Mouse (Mus musculus) R1 (cell line): ENCODE measurements around the gene Syne2.
A peak's percentile ranks its signal among the peaks of the same experiment; 100 is the strongest.

Experiments used
- DNase-seq: peaks from one replicate; pipeline ENCODE4 v3.0.0-alpha.2; 2018; ENCODE audit warnings: low read depth, low spot score

Syne2 gene

DNA sequence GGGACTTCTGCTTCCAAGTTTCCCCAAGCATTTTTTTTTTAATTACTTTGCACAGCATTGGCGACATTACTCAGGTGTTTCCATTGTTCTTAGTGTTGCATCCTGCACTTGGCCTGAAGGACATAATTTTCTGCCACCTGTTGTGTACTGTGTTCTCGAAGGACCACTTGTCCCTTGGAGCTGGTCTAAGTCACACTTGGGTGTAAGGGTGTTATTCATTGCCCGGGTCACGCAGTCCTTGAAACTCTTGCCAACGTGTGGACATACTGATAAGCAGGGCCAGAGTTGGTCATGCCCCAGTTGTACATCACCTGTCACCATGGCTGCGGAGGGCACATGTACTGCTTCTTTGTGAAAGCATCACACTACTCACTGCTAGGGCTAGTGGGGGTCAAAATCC lies 228.6 kb downstream of the Syne2 start:
- DNase-seq = no peak

DNA sequence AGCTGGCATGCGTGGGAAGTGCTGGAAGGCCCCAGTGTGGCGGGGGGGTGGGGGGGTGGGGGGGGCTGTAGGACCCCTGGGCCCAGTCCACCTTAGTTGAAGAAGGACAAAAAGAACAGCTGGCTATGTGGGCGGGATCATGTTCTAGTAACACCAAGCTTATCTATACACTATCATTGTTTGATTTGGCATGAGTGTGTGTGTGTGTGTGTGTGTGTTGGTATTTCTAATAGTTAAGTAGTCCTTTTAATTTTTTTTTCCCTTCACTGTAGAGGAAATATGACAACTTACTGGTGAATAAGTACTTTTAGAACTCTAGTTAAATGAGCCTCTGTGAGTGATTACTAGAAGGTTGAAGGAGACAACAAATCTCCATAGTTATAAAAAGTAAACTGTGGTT lies 230.0 kb downstream of the Syne2 start:
- DNase-seq = no peak

DNA sequence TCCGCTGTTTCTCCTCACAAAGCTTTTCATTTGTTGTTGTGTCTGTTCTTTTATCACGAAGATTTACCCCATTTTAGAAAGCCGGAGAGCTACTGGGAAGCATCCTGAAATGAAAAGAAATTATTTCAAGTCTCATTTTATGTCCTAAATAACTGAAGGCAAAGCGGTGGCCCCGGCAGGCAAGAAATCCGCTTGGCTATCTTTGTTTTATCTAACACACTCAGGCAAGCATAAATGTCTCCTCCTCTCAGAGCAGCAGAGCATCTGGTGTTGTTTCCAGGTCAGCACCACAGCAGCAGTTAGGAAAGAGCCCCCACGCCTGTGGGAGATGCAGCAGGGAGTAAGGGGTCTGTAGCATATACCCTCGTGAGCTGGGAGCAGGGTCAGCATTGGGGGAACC lies 230.7 kb downstream of the Syne2 start:
- DNase-seq = peak; percentile 22

DNA sequence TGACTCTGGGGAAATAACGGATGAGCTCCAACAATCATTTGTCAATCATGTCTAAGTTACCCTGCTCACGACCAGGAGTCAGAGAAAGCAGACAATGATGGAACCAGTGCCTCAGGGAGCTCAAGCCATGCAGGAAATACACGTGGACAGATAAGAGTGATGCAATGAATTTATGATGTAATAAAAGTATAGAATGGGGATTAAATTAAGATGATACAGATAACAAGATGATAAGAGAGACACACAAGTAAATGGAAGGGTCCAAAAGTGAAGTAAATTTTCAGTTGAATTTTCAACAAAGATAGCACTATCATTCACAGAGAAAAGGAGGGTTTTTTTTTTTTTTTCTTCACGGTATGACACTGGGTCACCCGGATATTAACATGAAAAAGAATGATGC lies 231.4 kb downstream of the Syne2 start:
- no peak for DNase-seq

DNA sequence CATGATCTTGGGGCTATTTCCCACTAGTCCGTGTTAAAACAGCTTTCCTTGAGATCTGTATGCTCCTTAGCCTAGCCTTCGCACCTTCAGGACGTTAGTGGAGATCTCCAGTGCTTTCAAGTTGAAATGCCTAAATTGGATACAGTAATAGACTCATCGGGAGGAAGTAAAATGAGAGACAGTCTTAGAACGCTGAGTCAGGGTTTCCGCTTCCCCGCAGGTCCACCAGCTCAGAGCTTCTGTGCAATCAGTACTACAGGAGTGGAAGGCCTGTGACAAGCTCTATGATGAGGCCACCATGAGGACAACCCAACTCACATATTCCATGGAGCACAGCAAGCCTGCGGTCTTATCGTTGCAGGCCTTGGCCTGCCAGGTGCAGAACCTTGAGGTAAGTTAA lies 233.9 kb downstream of the Syne2 start:
- DNase-seq = no peak

DNA sequence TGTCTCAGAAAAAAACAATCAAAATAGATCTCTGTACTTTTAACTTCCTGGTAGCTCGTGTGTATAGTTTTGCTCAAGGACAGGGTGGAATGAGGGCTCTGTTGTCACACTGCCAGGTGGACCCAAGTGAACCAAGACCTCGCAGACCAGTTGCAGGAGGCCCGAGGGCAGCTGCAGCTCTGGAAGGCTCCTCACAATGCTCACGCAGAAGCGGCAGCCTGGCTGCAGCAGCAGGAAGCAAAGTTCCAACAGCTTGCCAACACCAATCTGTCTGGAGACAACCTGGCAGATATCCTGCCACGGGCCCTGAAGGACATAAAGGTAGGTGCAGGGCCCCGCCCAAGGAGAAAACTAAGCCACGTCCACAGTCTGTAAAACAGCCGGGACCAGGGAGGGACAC lies 236.7 kb downstream of the Syne2 start:
- DNase-seq = no peak

DNA sequence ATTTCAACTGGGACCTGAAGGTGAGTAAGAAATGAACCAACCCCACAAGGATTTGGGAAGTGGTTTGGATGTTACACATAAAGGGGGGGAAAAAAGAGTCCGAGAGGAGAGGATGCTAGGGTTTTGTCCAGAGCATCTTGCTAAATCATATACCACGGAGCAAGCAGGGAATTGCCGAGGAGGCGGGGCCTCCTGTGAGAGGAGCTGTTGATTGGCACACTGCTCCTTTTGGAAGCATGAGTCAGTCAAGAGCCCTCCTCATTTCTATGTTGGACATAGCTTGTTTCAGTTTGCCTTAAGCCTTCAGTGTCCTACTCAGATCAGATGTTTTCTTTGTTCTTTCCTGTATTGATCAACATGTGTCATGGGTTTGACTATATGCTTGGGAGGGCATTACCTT lies 245.1 kb downstream of the Syne2 start:
- no peak for DNase-seq

DNA sequence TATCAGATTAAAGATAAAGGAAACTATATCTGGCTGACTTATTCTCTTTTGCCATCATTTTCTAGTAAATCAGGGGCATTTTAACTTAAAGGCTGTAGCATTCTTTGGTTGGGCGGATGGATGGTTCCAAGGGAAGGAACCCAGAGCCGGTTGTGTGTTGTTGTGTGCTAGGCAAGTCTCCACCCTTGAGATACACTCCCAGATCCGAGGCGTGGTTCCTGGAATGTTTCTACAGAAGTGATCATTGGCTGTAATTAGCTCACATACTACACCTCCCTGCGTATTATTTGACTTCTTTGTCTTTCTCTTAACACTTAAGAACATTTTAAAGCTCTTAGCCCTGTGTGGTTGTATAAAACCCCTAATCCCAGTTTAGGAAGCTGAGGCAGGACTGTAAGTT lies 252.5 kb downstream of the Syne2 start:
- DNase-seq = peak; percentile 70

DNA sequence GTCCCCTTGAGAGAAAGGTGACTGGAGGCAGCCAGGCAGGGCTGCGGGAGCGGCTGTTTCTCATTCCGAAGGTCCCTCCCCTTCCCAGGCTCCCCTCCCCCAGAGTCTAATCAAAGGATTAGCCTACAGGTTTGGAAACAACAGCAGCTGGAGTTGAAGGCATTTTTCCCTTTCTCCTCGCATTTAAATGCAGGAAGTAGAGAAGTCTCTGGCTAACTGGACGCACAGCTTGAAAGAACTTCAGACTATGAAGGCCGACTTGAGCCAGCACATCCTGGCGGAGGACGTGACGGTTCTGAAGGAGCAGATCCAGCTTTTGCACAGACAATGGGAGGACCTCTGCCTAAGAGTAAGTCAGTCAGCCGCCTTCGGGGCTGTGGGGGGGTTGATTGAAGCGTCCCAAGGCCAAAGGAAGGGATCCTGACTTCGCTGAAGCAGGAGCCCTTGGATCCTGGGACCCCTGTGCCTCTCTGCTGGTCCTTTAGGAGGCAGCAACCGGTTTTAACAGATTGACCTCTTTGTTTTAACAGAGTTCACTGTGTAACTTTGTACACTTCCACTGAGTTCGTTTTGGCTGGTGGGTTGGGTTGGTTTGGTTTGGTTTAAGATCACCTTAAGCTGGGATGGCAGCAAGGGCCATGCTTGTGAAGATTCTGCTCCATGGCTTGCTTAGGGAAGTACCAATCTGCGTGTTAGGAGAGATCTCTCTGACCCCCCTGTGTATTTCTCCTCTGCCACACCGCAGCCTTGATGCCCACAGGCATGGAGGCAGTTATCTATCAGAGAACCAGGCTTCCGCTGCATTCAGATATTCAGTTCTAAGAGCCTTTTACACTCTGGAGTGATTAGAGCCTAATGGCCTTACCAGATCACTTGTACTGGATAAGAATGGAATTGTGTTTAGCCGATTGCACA lies 254.3 kb downstream of the Syne2 start:
- DNase-seq = peak; percentile 98

DNA sequence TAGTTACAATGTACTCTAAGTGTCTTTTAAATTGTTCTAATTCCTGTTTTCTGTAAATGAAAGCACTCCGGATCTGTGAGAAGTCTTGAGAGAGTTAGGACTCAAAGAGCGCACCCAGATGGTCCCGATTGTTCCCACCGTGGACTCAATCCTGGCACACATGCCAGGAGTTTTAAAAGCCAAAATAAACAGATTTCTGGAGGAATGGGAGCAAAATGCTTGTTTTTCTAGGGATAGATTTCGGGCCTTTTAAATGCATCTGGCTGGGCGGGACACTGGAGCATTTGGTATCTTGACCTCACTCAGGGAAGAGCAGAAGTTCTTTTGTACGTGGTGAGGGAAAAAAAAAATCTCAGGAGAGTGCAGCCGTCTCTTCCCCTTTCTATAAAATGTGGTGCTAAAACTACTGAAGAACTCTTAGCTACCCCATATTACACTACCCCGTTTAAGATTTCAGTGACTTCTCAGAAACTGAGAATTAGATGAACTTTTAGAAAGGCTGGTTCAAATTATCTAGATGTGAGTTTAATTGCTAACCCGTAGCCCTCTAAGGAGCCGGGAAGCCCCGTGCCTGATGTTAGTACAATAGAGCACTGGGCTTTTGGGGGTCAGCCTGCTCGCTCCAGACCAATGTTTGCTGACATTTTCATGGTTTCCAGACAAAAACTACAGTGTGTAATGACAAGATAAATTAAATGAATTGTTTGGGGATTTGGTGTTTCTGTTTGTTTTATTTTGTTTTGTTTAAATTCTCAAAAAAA lies 255.3 kb downstream of the Syne2 start:
- peak; percentile 23 for DNase-seq

DNA sequence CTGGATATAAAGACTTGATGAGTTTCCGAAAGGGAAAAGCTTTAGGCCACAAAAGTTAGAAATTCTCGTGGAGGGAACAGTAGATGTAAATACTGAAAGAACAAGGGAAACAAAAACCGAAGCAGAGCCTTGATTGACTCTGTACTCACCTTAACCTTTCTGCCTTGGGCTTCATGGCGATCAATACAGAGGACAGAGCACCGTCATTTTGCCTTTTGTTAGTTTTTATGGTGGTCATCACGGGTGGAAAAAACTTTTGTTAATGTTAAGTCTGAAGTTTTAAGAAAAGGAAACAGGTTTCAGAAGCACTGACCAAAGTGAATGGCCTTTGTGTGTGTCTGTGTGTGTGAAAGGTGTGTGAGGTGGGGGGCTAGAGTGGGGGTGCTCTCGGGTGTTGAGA lies 256.0 kb downstream of the Syne2 start:
- DNase-seq = no peak

DNA sequence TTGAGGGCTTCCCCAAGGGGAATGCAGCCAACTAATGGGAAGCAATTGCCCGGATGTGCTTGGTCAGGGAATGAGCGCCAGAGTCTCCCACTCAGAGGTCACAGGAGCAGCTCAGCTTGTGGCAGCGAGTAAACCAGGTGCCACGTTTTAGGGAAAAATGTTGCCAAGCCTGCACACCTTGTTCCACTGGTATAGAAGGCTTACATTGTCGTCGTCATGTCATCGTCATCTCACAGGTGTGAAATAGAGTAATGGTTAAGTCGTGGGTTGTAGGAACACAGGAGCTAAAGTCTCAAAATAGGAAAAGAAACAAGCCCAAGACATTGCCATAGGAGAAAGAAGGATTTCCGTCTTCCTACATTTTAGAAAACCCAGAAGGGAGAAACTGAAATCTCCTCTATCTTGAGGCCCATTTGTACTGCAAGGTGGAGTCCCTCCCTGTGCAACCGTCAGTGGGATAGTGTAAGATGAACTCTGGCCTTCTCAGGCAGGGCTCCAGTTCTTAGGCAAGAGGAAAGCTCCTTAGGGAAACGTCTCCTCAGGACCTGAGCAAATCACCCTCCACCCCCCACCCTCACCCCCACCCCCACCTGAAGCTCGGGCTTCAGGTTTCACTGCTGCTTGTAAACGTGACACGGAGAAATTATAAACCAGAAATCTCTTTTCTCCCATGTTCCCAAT lies 263.1 kb downstream of the Syne2 start:
- DNase-seq = no peak

DNA sequence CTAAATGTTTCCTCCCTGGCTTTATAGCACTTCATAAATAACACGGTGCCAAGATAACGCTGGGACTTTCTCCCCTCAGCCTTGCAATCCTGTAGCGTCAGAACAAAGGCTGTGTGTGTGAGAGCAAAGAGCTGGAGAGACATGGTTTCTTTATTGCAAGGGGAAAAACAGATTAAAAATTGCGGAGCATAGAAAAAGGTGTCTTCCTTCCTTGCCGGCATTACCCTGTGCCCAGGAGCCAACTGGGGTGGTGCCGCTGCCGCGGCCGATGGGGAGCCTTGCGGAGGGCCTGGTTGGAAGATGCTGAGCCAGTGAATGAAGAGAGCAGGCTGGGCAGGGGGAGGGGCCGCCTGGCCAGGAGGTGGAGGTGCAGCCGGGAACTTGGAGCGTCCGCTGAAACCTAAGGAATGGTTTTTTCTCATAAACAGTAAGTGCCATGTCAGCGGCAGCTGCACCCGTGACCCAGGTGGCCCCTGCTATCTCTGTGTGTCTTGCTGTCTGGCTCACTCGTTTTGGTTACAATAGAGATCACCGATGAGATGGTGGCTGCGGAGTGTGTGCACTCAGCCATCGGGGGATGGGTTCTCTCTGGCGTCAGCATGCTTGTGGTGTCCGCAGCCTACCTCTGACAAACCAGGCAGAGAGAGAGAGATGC lies 263.8 kb downstream of the Syne2 start:
- DNase-seq = peak; percentile 46

DNA sequence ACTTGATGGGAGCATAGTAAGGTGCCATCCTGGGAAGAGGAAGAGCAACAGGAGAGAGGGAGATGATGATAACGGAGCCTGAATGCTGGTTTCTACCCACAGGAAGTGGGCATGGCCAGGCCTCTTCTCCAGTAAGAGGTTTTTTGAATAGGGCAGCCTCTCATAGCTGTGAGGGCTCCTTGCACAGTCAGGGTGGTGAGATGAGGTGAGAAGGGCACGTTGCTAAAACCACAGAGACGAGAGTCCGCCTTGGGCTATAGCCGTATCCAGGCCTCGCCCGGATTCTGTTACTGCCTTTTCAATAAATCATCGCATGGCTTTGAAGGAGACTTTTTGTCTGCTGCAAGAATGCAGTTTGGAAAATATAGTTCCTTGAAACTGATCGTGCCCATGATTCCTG lies 267.1 kb downstream of the Syne2 start:
- DNase-seq = no peak

DNA sequence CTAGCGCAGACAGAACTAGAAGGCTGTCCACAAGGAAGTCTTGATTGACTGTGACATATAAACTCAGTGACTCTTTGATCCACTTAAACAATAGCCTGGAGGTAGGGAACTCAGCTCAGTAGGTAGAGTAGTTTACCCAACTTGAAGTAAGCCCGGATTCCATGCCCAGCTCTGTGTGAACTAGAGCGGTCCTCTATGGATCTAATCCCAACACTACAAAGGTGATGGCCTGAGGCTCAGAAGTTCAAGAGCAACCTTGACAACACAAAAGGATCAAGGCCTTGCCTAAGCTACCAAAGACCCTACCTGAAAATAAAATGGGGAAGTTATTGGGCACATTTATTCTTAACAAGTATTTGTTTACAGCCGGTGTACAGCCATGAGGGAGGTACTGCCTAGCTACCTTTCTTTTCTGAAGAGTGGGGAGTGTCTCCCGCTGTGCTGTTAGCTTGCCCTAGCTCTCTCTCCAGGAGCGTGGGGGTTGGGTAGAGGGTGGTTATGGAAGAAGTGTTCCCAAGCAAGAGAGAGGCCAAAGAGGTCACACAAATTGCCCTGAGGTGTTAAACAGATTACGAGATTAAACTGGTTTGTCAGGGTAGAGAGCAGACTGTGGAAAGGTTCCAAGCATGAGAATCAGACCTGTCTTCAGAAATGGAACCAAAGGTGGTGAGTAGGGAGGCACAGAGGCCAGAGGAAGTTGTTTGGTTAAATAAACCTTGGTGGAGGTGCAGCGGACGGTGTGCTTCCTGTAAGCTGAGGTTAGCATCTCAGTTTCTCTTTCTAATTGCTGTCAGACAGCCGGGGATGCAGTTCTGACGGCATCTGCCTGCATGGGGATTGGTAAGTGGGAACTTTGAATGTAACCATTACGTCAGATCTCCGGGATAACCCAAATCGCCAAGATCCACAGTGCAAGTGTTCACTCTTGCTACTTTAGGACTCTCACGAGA lies 268.3 kb downstream of the Syne2 start:
- DNase-seq = peak; percentile 82

DNA sequence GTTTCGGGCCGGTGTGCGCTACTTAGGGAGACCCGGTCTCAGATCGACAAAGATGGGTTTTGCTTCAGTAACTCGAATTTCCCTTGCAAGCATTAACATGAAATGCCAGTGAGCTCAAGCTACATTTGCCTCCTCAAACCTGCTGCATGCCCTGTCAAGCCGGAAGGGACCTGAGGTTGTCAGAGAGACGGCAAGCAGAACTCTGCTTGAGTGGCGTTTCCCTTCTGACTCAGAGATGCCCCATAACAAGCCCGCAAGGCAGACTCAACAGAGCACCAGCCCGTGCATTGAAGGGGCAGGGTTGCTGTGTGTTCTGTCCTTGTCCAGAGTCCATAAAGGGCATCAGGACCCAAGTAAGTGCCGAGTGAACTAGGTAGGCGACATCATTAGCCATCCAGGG lies 269.1 kb downstream of the Syne2 start:
- peak; percentile 21 for DNase-seq

DNA sequence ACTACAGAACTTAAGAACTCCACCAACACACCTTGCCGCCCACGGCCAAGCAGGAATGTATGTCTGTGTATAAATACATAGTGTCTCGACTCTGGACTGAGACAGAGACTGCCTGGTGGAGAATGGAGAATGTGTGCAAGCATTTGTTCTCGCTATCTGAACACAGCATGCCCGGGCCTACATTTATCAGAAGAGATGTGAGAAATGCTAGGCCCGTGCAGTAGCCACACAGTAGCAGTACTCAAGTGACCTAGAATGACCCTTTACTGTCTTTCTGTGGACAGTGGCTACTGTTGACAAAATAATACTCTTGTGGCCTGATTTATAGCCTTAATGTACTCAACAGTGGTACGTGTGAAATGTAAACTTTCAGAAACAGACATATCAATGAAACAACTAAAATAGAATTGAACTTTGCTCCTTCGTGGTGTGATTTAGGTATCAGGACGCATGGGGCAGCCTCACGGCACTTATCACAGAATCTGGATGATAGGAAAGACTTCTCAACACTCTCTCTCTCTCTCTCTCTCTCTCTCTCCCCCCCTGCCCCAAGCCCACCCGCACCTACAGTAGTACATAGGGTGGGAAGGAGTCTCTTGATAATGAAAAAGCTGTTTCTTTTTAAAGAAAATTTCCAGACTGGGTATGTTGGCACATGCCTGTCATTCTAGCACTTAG lies 275.0 kb downstream of the Syne2 start:
- no peak for DNase-seq

DNA sequence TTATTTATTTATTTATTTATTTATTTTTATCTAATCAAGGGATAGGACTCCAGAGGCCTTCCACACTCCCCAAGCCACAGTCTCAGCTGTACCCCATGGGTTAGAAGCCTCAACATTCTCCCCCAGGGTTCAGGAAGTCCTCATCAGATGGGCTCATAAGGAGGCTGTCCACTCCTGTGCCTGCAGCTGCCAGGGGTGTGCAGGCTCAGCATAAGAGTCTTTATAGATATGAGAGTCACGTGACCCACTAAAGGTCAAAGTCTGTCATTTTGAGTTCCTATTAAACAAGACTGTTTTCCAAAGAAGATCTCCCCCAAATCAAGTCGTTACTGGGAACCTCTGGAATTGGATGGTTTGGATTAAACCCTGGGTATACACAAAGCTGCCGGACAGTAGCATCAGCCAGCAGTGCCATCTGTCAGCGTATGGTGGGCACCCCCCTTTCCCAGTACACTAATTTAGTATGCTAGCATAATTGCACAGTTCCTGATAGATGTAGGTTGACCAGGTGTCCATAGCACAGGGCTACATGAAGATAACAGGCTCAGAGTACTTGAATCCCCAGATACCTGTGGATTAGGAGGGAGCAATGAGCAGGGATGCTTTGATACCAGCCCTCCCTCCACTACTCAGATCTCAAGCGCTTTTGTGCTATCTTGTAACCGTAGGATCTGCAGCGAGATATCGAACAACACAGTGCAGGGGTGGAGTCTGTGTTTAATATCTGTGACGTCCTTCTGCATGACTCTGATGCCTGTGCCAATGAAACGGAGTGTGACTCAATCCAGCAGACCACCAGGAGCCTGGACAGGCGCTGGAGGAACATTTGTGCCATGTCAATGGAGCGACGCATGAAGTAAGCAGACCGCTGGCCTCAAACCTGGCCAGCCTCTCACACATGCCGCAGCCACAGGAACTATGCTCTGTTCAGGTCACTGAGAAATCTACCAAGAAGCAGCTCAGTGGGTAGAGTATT lies 276.0 kb downstream of the Syne2 start:
- DNase-seq = no peak
